Mouse (Mus musculus): ENCODE results near the gene Zfand6.

DNA sequence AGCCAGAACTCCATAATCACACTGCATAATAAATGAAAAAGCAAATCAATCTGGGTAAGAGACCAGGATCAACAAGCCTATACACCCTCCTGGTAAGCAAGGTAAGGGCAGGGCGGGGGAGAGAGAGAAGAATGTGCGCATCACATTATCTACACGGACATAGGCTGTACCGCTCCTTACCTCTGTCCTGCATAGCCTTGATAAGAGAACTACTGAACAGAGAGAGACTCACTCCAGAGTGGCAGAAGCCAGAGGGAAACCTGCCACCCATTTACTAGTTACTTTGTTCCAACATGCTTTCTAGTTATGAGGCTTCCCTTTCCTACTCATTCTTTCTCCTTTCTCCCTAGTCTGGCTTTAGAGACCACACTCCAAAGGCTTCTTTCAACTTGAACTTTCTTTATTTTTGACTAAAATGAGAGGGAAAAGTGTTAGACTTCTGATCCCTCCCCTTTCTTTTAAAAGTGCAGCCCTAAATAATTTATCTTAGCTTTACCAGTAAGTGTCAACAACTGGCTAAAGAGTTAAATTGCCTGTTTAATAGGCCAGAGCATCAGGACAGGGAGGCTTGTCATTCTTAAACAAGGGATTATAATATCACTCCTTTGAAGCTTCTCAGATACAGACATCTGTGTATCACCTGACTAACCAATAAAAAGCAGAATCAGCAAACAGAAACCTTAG, 38.3 kb downstream of the Zfand6 start:
- TF ChIP-seq POLR2A (IDR thresholded peaks at IDR 0.05; ENCODE audit: borderline replicate concordance, extremely low read depth, insufficient read depth, insufficient read length, poor library complexity, severe bottlenecking) (no peak), CTCF (IDR thresholded peaks at IDR 0.05; ENCODE audit: borderline replicate concordance, extremely low read depth, insufficient read depth, insufficient read length) (no peak)
